Mouse (Mus musculus) heart, adult 10 weeks (tissue): ENCODE data around the gene Commd9. TPM values are rescaled to one million over a fixed set of nuclear protein-coding genes. Genes with fewer than 3 reads are reported as not detected.

Source experiments
- polyA plus RNA-seq: library from polyadenylated mRNA; stranded (reverse); fragments of 350-450 nt; fragmentation: Illumina TruSeq; extraction: RNeasy Lipid Tissue Mini Kit (QIAGEN cat#74804); gene quantifications from one replicate; pipeline ENCODE4 v1.2.3, GENCODE M21; 2014; ENCODE audit warnings: low read depth, low replicate concordance

Commd9 gene
- 25.9 TPM for polyA plus RNA-seq

GRCm38 (mm10) chr2:101885768-101886438, at the start of gene Commd9:
Gene Commd9, plus strand, starts transcription at chr2:101886247.

GRCm38 (mm10) chr2:101882998-101883397, 3.0 kb upstream of the Commd9 start, which contains the start of gene Prr5l:
Gene Prr5l, minus strand, starts transcription at chr2:101883027.

Other genes with a start within 250 kb of the Commd9 start
- gene Rag1, start 236.7 kb upstream of the Commd9 start, polyA plus RNA-seq, result not detected
- 115 TPM for gene B230118H07Rik, start 236.7 kb upstream of the Commd9 start, polyA plus RNA-seq
- gene Traf6, start 207.8 kb upstream of the Commd9 start, polyA plus RNA-seq, result 8.0 TPM
- gene Prr5l, start 3.2 kb upstream of the Commd9 start, polyA plus RNA-seq, result 1.0 TPM